Mouse (Mus musculus) lung, postnatal 25 days (tissue): ENCODE results near the gene Tigd3.

Experiments
- DNase-seq: peaks from one replicate; pipeline ENCODE4 v3.0.0; 2022; ENCODE audit warnings: low spot score

The Tigd3 gene

DNA sequence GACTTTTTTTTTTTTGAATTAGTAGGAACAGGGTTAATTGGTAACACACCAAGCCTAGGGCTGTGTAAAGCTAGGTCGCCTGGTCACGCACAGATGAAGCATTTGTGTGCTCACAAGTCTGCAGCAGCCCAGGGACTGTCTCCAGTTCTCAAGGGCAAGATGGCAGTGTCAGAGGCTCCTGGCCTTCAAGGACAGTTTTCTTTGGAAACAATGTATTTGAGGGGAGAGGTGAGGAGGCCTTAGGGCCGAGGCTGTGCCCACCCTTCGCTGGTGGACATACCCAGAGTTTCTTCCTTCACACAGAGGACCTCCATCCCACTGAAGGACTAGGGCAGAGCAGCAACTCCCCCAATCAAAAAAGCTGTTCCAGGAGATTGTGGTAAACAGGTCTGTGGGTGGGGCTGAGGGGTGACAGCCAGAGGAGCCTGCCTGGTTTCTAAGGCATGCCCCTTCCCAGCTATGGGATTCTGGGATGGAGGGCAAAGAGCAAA is 46.6 kb downstream of the Tigd3 start:
- peak; percentile 34 for DNase-seq

GRCm38 (mm10) chr19:5846557-5847305 is 47.2 kb downstream of the Tigd3 start:
- peak; percentile 98 for DNase-seq

- DNase-seq = no peak
These were observed 47.8 kb downstream of the Tigd3 start for GRCm38 (mm10) chr19:5846154-5846553.

- peak; percentile 97 for DNase-seq
These were observed 48.4 kb downstream of the Tigd3 start for GRCm38 (mm10) chr19:5845319-5846135.

GRCm38 (mm10) chr19:5844831-5845318 is 49.1 kb downstream of the Tigd3 start:
- no peak for DNase-seq

- DNase-seq = peak; percentile 39
These were observed 49.9 kb downstream of the Tigd3 start for GRCm38 (mm10) chr19:5843781-5844691.

- no peak for DNase-seq
These were observed 50.9 kb downstream of the Tigd3 start for GRCm38 (mm10) chr19:5842785-5843730.

GRCm38 (mm10) chr19:5841999-5842784 is 51.8 kb downstream of the Tigd3 start:
- no peak for DNase-seq

DNA sequence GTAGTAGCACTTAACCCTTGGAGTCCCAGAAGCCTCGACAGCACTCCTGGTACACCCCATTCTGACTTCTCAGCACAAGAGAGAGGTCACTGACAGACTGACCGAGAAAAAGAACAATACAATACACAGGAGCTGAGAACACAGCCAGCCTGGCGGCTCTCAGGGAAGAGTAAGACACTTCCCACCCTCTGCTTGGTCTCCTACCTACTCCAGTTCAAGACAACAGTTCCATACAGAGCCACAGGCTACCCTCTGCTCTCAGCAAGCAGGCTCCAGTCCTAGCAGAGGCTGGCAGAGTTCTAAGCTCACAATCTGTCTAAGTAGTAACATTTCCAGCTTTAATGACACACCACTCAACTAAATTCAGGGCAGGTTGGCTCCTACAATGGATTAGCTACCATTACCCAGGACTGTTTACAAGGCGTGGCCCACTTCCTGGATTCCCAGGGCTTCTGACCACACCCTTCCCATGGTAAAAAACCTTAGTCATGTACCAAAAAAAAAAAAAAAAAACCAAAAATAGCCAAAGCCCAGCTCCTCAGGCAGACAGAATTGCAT is 52.5 kb downstream of the Tigd3 start:
- no peak for DNase-seq
